Mouse (Mus musculus): ENCODE measurements around the gene Gm5431. TPM values are rescaled to one million over a fixed set of nuclear protein-coding genes. Genes with fewer than 3 reads are reported as not detected.
A peak's percentile ranks its signal among the peaks of the same experiment; 100 is the strongest.

Gm5431 gene
- total RNA-seq, 2 experiments from 2014 or later = 0.34 to 0.39 TPM

DNA sequence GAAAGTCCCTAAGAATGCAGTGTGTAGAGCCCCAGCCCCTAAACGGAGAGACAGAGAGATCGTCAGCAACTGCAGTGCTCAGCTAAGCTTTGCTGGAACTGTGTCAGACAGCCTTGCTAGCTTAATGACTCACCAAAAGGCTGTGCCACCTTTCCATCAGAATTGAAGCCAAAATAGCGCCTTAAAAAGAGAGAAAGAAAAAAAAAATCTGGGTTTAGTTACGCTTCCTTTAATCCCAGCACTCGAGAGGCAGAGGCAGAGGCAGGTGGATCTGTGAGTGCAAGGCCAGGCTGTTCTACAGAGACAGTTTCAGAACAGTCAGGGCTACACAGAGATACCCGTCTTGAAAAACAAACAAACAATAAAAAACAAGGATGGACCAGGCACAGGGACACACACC lies 57.7 kb downstream of the Gm5431 start:
- intact Hi-C loops (cut with DNase I) = no loop called here
- DNase-seq (ENCODE audit: low spot score in 2 of 2) = peak in 1 of 2 experiments; percentile 53

DNA sequence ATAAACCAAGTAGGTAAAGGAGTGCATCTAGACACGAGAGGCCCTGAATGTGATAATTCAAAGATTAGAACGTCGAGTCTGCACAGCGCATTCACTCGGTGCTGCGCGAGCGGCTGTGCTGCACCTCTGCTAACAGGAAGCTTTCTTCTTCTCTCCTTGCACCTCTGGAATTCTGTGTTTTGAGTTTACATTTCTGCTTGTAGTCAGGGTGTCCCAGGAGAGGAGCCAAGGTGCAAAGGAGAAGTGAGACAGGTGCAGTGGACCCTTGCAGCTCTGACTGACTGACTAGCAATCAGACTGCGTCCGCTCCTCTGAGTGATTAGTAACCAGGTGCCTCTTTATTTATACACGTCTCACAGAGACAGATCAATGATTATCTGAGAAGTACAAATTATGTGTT lies 58.8 kb downstream of the Gm5431 start:
- intact Hi-C loops (cut with DNase I) = no loop called here
- no peak for DNase-seq (ENCODE audit: low spot score in 2 of 2)

DNA sequence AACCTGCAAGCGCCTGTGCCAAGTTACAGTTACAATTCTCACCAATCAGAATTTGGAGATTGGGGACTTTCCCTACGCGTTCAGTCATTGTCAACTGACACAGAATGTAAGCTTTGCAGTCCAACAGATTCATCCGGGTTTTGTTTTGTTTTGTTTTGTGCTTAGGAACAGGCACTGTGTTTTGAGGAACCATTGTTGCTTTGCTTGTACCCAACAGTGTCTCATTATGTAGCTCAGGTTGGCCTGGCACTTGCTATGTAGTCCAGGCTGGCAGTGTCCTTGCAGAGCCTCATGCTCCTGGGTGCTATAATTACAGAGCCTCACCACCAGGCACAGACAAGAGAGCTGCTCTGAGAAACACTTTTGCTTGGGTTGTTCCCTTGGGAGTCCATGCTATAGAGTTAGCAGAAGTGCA lies 59.6 kb downstream of the Gm5431 start:
- no peak for DNase-seq (ENCODE audit: low spot score in 2 of 2)
- intact Hi-C loops (cut with DNase I) = no loop called here

DNA sequence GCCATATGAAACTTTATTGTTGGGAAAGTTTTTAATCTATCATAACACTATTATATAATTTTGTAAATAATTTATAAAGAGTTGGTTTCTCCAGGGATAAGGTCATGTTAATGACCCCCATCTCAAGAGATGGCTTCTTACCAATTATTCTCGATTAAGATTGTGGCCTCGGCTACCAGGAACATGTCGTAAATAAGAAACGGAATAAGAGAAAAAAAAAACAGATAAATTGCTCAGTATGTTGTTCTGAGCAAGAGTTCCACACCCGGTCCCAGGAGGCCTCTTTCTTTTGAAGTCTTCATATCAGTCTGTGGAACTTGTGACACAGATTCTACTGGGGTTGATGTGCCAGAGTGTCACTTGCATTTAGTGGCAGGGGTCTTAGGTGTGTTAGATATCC lies 60.8 kb downstream of the Gm5431 start:
- no peak for DNase-seq (ENCODE audit: low spot score in 2 of 2)
- intact Hi-C loops (cut with DNase I) = no loop called here

DNA sequence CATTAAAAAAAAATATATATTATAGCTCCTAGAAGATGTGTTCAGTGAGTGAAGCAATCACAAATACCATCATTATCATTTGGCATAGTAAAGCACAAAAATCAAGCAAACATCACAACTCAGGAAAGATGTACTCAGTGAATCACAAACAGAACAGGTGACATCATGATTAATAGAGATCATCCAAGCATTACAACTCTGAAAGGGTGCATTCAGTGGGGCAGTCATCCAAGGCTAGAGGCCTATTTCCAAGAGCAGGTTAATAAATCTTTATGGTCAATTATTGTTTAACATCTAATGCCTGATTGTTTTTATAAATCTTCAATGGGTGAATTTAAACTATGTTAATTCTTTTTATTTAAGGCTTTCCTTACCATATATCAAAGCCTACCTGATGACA lies 61.2 kb downstream of the Gm5431 start:
- intact Hi-C loops (cut with DNase I) = no loop called here
- DNase-seq (ENCODE audit: low spot score in 2 of 2) = no peak

DNA sequence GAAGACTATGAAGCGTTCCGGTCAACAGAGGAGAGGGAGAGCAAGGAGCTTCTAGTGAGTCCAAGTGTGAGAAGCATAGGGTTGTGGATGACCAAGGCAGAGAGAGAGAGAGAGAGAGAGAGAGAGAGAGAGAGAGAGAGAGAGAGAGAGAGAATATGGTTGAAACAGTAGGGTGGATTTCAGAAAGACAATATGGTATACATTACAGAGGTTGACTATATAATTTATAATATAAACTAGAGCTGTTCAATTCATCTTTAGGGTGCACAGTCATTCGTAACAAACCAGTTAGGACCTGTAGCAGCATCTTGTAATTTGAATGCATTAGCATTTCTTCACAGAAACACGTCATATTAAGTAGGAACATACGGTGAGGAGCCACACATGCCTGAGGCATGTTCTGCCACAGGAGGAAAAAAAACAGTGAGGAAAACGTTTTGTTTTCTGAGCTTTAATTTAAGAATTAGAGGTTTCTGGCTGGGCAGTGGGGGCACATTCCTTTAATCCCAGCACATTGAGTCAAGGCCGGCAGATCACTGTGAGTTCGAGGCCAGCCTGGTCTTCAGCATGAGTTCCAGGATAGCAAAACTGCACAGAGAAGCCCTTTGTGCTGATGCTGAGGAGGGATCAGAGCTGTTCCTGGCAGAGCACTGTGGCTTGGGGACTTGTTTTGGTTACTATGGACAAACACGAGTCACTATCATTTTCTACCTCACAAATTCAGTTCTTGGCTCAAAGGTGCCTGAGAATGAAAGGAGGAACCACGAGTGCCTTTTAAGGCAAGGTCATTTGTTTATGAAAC lies 62.9 kb downstream of the Gm5431 start:
- no peak for DNase-seq (ENCODE audit: low spot score in 2 of 2)
- intact Hi-C loops (cut with DNase I) = no loop called here

DNA sequence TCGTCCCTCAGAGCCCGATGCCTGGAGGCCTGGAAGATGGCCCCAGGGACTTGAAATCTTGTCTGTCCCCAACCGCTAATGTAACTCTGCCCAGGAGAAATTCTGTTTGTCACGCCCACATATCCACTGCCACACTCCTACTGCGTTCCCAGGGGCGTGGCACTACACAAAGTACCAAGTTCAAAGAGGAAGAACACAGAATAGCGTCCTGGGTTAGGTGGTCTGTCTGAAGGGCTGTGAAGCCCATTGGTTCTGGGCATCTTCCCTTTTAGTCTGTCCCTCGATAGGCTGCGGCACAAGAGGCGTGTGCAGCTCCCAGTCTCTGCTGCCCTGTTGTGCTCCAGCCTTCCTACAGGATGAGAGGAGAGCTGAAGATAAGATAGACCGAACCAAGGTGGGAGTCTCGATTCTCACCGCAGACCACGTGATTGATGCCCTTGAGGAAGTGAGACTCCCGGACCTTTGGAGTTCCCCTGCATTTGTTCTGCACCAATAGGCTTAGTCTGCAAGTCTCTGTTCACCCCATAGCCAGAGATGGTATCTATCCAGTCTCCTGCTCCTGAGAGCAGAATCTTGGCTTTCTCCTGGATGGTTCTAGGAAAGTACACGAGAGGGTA lies 63.7 kb downstream of the Gm5431 start:
- intact Hi-C loops (cut with DNase I) = no loop called here
- no peak for DNase-seq (ENCODE audit: low spot score in 2 of 2)

Other genes with a start within 250 kb of the Gm5431 start
- gene Rack1, start 101.9 kb downstream of the Gm5431 start, total RNA-seq (2021) = 100 to 1,000 TPM; 223 to 235 TPM
- gene Trim41, start 84.9 kb downstream of the Gm5431 start, total RNA-seq (2021) = 10 to 100 TPM; 62.6 to 67.1 TPM
- gene Trim7, start 76.1 kb downstream of the Gm5431 start, total RNA-seq (2021) = 1 to 10 TPM; 1.4 to 2.2 TPM
- gene Gm12184, start 75.6 kb downstream of the Gm5431 start, total RNA-seq (2021) = 1 to 10 TPM in 1 of 2 experiments, under 1 TPM in 1; 0.99 to 1.5 TPM
- gene Irgm1, start 30.5 kb downstream of the Gm5431 start, total RNA-seq (2021) = 1 to 10 TPM; 4.6 to 5.0 TPM
- under 1 TPM; 0.48 to 0.69 TPM for gene Psme2b, start 44.0 kb upstream of the Gm5431 start, total RNA-seq (2021)
- not detected for gene Olfr56, start 76.7 kb upstream of the Gm5431 start, total RNA-seq (2021)
- under 1 TPM; 0.73 to 0.82 TPM for gene 9930111J21Rik1, start 77.2 kb upstream of the Gm5431 start, total RNA-seq (2021)
- under 1 TPM; 0.09 to 0.11 TPM for gene Gm12185, start 90.0 kb upstream of the Gm5431 start, total RNA-seq (2021)
- gene Tgtp1, start 92.0 kb upstream of the Gm5431 start, total RNA-seq (2021) = under 1 TPM in 1 of 2 experiments, not detected in 1; 0.50 TPM
- gene 9930111J21Rik2, start 149.0 kb upstream of the Gm5431 start, total RNA-seq (2021) = 1 to 10 TPM in 1 of 2 experiments, under 1 TPM in 1; 0.89 to 1.4 TPM
- under 1 TPM in 1 of 2 experiments, not detected in 1; 0.21 TPM for gene Tgtp2, start 162.0 kb upstream of the Gm5431 start, total RNA-seq (2021)
- gene Ifi47, start 174.4 kb upstream of the Gm5431 start, total RNA-seq (2021) = under 1 TPM; 0.34 to 0.78 TPM
- gene Olfr1396, start 212.7 kb upstream of the Gm5431 start, total RNA-seq (2021) = not detected
- gene Olfr1395, start 240.1 kb upstream of the Gm5431 start, total RNA-seq (2021) = not detected